Mouse (Mus musculus): ENCODE measurements around the gene Pde9a. TPM values are rescaled to one million over a fixed set of nuclear protein-coding genes. Genes with fewer than 3 reads are reported as not detected.
"Not testable (repeated sequence)": the region's sequence is repeated elsewhere in the genome, so short reads cannot be mapped to it uniquely, and the experiment has no call there.

The Pde9a gene
- 1 to 10 TPM; 4.7 to 5.8 TPM for total RNA-seq (2021)
- long read RNA-seq, experiment 1, partial matches to known transcripts, result 0 of 3 reads
- long read RNA-seq, experiment 1, other reads (novel, unspliced or antisense), result 0 of 3 reads
- long read RNA-seq, experiment 2, partial matches to known transcripts, result 0 of 3 reads
- long read RNA-seq, experiment 2, other reads (novel, unspliced or antisense), result 1 of 3 reads

DNA sequence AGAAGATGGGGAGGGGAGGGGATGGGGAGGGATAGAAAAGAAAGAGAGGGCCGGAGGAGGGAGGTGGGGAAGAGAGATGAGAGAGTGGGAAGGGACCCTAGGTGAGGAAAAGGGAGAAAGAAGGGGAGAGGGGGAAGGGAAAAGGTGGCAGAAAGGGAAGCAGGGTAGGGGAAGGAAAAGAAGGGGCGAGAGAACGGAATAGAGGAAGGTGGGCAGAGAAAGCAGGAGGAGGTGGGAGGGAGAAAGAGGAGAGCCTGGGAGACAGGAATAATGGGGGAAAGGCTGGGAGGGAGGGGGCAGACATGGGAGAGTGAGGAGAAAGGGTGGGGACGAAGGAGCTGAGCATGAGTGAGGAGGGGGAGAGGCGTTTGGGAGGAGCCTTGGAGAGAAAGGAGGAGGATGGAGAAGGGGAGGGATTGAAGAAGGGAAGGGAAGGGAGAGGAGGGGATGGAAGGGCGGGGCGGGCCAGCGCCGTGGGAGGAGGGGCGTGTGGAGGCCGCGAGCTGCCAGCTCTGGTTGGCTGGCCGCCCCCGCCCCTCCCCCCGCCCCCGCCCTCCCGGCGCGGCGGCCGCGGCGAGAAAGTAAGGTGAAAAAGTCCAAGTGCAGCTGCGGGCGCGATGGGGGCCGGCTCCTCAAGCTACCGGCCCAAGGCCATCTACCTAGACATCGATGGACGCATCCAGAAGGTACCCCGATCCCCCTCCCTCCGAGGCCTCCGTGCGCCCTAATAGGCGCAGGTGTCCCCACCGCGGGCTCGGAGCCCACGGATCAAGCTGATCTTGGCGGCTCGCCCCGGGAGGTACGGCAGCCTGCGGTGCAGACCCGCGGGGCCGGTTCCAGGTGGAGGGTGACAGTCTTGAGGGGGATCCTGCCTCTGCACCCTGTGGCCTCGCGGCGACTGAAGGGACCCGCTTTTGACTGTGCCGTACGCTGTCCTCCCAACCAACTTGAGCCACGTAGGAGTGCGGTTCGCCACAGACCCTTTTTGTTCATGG is at the start of gene Pde9a:
Gene Pde9a, plus strand, starts transcription at position 540 of the 995 bp plus-strand sequence.
- peak; percentile 47 for DNase-seq

DNA sequence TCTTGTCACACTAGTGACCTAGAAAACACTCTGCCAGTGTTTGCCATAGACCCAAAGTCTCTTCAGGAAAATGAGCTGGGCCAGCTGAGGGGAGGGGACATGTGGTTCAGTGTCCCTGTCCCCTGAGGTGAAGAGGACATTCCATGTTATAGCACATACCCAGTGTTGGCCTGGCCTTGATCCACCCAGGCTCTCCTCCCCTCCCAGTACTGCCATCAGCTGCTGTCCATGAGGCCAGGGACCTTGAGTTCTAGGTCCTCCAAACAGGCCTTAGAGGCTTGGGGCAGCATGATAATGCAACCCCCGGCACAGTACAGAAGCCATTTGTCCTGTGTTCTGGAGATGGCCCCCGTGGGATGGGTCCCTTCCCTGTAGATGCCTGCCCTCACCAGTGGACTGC is 46.2 kb upstream of the Pde9a start:
- no peak for DNase-seq

DNA sequence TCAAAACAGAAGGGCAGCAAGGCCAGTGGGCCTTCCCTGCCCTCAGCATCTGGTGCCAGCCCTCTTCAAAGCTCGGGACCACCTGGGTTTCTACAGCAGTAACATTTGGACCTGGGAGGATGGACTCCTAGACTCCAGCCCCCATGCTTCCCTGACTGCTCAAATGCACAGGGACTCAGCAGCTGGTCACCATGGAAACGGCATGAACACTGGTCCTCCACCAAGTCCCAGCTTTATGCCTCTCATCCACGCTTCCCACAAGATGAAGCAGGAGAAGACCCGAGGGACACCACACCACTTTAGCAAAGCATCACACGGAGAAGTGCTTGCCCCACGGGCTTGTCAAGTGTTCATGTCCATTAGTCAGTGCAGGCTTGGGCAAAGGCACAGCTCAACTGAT is 43.8 kb upstream of the Pde9a start:
- DNase-seq, result no peak

DNA sequence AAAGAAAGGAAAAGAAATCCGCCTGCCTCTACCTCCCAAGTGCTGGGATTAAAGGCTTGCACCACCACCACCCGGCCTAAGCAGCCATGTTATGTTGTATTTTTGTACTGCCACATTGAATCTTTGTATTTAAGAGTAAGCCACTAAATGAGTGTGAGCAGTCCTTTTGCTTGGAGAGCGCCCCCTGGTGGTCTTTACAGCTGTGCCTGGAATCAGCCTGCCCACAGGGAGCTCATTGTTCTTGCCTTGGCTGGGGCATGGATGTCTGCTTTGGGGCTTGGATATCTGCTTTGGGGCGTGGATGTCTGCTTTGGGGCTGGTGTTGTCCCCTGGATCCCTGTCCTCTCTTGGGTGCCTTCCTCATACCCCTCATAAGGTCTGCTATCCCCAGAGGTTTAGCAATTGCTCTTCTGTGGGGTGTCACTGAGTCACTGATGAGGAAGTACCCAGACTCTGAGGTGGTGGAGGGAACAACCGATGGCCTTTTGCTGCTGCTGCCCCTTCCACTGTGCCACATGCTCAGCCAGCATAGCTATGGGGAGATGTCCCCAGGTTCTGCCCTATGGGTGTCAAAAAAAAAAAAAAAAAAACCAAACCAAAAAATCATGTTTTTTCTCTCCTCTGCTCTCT is 41.7 kb upstream of the Pde9a start:
- peak; percentile 81 for DNase-seq

DNA sequence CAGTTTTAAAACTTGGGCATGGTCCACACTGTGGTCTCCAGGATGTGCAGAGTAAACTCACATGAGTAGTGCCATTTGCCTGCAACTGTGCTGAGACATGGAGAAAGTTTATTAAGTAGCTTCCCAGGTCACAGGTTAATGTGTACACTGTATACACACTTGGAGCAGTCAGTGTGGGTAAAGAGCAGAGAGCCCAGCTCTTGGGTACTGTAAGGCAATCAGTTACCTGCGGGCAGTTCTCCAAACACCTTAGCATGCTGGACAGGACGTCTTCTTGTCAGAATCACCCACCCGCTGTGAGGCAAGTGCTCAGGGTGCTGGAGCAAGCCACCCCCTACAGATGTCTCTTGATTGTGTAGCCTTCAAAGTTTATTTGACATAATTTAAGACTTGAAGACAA is 41.2 kb upstream of the Pde9a start:
- DNase-seq, result no peak

DNA sequence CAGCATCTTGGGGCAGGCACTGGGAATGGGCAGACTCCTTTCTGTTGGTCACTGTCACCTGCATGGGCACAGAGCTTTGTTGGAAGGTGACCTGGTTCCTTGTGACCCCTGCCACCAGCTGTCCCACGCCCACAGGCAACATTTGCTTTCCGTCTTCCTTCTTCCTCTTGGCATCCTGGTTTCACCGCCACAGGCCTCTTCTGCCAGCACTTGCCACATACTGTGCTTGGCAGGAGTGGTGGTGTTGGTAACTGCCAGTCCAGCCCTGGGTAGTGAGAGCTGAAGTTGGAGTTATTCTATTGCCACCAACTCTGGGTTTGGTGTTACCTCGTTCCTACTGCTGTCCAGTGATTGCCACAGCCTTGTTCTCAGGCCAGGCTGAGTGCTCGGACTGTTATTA is 37.9 kb upstream of the Pde9a start:
- DNase-seq, result no peak

DNA sequence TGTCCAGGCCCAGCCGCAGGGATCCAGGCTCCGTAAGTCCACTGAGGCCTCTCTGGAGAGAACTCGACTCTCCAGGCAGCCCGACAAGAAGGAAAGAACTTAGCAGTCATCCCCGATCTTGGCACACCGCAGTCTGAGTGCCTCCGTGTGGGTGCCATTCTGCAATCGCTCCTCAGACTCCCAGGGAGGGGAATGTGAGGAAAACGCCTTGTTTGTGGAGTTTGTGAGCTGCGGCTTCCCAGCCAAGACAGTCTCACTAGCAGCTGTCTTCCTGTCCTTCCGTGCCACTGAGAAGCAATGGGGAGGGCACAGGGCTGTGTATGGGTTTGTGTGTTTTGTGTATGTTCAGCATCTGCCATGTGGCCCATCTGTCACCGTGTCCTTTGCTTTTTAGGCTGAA is 36.6 kb upstream of the Pde9a start:
- no peak for DNase-seq

DNA sequence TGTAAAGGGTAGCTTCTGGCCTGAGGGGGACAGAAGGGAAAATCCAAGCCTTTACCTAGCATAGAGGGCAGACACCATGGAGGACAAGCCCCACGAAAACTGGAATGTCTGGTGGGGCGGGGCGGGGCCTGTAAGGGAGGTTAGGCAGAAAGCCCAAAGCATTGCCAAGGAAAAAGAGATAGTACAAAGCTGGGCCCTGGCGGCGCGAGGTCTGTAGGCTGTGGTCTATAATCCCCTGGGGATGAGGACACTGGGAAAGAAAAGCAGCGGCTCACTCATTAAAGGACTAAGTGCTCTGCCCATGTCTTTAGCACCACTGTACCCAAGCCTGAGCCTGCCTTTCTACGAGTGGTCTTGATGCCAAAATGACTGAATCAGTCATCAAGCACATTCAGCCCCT is 34.0 kb upstream of the Pde9a start:
- DNase-seq, result no peak

DNA sequence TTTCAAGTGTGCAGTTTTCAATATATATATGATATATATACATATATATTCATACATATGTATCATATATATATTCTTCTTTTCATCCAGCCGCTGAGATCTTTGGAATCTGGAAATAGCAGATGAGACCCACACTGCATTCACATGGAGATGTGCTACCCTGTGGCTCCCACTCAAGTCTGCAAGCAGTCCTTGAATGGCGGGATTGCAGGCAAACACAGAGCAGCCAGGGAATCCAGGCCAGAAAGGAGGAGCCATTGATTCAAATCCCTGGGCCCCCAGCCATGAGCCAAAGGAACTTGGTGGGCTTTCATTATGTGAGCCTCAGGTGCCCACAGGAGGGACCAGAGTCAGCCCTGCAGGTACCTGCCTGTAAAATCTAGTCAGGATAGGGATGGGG is 32.8 kb upstream of the Pde9a start:
- no peak for DNase-seq

DNA sequence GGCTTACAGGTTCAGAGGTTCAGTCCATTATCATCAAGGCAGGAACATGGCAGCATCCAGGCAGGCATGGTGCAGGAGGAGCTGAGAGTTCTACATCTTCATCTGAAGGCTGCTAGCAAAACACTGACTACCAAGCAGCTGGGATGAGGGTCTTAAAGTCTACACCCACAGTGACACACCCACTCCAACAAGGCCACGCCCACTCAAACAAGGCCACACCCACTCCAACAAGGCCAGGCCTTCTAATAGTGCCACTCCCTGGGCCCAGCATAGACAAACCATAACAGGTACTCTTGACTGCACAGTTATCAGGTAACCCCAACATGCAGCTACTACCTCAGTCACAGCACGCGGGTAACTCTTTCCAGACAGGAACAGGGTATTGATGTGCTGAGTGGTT is 31.3 kb upstream of the Pde9a start:
- not testable (repeated sequence) for DNase-seq

DNA sequence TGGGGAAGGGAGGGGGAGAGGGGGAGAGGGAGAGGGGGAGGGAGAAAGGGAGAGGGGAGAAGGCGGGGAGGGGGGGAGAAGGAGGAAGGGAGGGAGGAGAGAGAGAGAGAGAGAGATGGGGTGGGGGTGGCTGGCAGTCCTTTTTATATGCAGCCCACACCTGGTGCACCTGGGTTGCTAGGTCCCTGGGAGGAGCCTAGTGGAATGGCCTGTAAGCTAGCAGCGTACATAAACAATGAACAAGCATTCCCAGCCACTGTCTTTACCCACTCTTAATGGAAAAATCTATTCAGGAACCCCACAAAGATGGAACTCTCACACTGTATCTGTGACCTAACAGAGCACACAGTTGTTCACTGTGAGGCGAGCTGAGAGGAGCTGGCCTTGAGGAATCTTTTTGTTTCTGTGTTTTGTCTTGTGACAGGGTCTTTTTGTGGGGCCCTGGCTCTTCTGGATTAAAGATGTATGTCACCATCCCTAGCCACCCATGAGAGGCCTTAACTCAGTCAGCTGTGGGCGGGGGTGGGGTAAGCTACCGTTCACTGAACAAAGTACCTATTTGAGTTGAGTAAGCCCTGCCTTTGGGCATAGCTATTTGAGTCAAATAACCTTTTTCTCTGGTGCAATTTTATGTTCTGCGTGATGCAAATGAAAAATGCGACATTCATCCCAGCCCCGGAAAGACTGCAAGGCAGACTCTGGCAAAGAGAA is 30.1 kb upstream of the Pde9a start:
- no peak for DNase-seq

DNA sequence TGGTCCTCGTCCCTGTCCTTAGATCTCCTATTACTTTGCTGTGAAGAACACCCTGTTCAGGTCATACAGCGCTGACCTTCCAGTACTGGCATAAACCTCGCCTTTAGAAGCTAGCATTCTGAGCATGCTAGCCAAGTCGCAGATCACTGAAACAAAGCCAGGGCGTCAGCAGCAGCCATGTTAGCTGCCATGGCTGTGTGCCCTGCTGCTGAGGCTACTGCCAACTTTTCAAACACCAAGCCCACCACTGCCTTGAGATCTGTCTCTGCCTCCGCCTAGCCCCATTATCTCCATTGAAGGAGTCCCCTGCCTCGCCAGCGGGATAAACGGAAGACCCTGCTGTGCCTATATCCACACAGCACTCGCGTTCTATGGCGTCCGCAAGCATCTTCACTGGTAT is 25.4 kb upstream of the Pde9a start:
- no peak for DNase-seq

DNA sequence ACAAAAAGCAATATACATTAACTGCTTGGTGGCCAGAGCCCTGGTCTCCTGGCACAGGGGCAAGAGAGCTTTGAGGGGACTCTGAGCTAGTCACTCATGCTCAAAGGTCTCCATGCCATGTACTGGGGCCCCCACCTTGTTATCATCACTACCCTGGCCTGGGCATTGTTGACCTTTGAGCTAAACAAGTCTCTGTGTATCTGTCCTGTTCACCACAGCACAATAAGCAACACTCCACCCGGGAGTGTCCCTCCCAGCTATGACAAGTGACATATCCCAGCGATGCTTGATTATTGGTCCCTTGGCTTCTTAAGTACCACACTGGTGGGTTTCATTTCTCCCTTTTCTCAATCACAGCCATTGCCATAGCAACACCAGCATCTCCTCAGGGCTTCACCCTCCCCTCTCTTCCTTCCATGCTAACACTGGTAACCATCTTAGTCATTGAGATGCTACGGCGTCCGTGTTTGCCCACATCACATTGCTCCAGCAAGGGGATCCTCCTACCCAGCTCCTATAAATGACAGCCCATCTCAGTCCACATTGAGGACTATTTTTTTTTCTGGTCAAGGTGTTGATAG is 20.3 kb upstream of the Pde9a start:
- DNase-seq, result no peak

DNA sequence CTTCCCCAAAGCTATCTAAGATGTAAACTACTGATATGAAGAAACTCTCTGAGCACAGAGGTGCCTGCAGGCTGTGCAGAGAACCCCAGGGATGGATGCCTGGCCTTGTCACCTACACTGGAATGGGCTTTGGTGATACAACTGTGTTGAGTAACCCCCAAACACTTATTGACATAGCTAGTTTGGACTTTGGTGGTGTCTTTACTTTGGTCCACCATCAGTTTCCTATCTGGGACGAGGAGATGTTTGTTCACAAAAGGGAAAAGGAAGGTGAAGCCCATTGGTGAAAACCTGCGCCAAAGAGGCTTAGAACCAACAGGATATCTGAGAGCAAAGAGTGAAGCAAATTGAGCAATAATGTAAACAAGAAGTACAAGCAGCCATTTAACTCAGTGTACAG is 15.8 kb upstream of the Pde9a start:
- no peak for DNase-seq

DNA sequence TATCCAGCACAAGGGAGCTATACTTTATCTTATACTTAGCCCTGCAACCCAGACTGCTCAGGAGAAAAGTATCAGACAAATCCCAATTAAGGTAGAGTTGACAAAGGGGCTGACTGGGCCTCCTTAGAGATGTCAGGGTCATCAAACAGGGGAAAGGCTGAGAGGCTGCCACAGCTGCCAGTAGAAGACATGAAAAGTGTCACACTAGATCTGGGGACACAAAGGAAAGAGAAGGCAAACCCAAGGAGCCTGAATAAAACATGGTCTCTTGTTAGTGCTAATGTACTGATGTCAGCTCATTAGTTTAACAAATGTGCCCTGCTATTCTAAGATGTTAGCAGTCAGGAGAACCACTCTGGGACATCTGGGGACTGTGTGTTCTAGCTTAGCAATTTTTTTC is 15.1 kb upstream of the Pde9a start:
- no peak for DNase-seq

DNA sequence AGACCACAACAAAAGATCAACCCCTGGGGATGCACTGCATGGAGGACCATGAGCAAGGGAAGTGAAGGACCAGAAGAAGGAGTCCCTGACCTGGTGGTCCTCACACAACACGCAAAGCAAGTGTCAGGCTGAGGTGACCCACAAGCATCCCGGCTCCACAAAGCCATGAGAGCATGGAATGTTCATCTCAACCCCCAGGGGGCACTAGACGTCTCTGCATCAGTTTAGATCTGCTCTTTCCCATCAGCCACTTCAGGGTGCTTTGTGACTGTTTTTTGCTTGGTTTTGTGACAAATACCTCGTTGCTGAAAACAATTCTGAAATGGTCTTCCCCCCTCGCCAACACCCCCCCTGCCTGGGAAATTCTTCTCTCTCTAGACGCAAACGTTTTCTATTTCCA is 8.0 kb upstream of the Pde9a start:
- DNase-seq, result peak; percentile 67

DNA sequence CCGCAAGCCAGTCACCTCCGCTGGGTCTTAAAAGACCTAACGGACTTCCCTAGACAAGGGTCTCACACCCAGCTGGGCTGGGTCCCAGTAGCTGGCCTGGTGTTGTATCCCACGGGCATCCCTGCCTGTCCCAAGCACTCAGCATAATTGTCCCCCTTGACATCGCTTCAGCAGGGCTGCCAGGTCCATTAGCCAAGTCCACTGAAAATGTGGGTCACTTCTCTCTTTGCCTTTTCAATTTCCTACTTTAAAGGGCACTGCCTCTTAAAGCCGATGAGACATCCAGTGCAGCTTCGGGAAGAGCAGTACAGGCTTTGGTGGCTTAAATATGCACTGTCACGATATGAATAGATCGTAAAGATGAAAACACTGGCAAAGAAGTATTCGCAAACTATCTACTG is 7.6 kb upstream of the Pde9a start:
- DNase-seq, result no peak

DNA sequence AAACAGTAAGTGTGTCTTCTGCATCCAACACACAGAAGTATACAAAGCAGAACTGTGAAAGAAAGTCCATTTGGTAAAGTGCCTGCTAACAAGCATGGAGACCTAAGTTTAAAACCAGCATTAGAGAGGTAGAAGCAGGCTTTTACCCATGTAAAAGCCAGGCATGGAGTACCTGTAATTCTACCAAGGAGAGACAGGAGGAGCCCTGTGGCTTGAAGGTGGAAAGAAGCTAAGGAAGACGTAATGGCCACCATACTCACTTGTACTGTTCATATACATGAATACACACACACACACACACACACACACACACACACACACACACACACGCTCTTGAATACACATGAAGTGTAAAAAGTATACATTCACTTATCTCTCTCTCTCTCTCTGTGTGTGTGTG is 6.9 kb upstream of the Pde9a start:
- DNase-seq, result no peak

DNA sequence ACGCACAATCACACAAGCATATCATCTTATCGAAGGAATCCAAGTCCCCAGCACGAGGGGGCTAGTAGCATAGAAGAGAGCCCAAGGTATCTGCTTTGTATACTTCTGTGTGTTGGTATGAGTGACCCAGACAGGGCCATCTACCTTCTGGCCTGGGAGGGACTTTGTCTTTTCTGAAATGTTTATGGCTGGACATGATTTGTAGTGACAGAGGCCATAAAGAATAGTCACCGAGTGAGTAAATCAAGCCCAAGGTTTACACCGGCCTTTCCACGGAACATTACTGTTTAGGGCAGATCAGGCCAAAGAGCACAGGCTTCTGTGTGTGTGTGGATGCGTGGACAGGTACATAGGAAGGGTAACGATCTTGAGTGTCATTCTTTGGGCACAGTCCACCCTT is 6.1 kb upstream of the Pde9a start:
- DNase-seq, result no peak

DNA sequence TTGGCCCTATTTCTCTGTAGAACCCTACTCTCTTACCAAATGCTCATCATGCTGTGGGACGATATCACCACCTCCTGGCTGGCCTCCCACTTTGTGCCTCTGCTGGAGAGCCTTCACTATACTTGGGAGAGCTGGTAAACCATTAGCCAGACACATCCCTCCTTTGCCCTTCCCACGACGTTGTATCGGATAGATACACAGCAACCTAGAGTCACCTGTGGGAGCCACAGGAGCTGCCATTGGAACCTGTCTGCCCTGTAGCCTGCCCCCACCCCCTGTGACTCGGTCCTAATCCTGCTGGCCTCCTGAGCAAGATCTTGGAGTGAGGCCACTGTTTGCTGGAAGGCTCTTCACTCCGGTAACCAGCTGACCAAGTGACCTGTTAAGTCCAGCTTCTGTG is 2.7 kb upstream of the Pde9a start:
- no peak for DNase-seq

DNA sequence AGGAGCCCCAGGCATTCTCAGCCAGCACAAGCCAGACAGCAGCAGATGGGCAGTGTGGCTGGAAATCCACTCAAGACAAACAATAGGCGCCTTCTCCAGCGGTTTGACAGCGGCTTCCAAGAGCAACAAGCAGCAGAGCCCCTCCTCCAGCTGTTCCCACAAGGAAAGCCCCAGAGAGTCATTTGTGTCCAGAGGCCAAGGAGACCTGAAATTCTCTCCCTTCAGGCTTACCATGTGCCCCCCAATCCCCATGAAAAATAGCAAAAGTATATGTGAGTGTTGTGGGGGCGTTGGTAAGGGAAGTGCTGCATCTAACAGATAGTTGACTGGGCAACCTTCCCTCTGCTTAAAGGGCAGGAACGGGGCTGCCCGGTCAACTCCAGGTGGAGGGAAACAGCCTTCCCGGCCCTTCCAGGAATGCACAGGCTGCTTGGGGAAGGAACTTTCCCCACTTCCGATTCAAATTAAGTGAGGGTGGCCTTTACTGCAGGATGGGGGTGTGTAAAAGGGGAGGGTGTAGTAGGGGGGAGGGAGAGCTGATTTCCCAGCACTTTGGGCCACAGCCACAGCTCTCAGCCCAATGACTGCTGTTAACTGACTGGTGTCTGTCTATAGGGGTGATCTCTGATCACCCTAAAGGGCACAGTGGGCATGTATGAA is 912 bp upstream of the Pde9a start:
- no peak for DNase-seq

DNA sequence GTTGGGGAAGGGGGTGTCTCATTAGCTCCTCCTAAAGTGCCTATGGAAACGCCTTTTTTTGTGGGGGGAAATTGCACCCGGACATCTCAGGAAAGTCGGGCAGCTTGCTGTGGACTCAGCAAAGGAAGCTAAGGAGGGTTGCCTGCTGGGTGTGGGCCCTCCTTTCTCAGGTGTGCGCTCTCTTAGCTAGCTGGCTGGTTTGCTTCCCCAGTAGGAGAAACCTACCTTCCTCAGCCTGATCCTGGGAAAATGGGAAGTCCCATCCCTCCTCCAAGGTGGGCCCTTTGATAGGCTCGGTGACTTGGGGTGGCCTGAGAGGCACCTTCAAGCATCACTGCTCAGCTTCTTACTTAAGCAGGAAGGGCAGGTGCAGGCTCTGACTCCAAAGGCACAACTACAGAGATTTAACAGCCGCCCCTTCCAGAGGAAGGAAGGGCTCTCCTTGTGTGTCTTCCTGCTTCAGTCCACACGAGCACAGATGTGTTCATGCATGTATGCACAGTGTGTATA is 811 bp downstream of the Pde9a start:
- no peak for DNase-seq

Data from gastrocnemius, postnatal 10 days (tissue).